ENCODE assay signal across 18 mouse cellular contexts in the genomic region with DNA sequence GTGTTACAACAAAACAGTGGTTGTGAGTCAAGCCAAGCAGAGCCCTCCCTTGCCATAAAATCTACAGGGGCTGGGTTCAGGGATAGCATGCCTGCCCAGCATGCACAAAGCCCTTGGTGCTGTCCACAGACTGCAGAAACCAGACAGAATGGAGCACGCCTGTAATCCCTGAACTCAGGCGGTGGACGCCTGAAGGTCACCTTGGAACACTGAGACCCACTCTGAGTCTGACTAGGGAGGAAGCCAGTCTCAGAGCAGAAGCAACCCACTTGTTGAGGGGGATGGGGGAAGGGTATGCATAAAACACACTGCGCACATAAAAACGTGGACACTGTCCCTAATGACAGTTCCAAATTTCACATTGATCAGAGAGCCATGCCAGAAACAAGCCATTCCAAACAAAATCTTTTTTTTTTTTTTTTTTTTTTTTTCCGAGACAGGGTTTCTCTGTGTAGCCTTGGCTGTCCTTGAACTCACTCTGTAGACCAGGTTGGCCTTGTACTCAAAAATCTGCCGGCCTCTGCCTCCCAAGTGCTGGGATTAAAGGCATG.
"Had no signal": no experiment of that assay in that cellular context is flagged by ENCODE, and none has a peak within 500 bp of the region (broad histone marks: within the 10 kb centered on the region; RNA-seq: fewer than 3 reads in every experiment).

No protein-coding gene starts in this region.

- H3K27ac ChIP-seq: liver, embryonic 13.5 days; liver, embryonic 15.5 days; midbrain, embryonic 13.5 days; midbrain, embryonic 15.5 days; neural tube, embryonic 12.5 days had no signal

- ATAC-seq: midbrain, embryonic 13.5 days; midbrain, embryonic 15.5 days had no signal

- DNase-seq: liver, embryonic 13.5 days; lung, adult 18-20 months; lung, embryonic 14.5 days; lung, postnatal 14 days; lung, postnatal 4 days; retina, postnatal 1 day; right cerebral cortex, adult 18-20 months; right cerebral cortex, postnatal 25 days; right cerebral cortex, postnatal 4 days; spleen, adult 18-20 months; thymus, adult 18-20 months; thymus, postnatal 14 days; thymus, postnatal 36 days had no signal

- H3K9ac ChIP-seq: liver, embryonic 13.5 days; liver, embryonic 15.5 days; lung, embryonic 14.5 days; midbrain, embryonic 13.5 days; midbrain, embryonic 15.5 days; neural tube, embryonic 12.5 days had no signal

- H3K27me3 ChIP-seq: liver, embryonic 13.5 days; liver, embryonic 15.5 days; midbrain, embryonic 13.5 days; midbrain, embryonic 15.5 days; neural tube, embryonic 12.5 days had no signal

- H3K4me1 ChIP-seq: liver, embryonic 13.5 days; liver, embryonic 15.5 days; midbrain, embryonic 13.5 days; midbrain, embryonic 15.5 days; neural tube, embryonic 12.5 days had no signal

- H3K4me2 ChIP-seq: liver, embryonic 13.5 days; liver, embryonic 15.5 days; lung, embryonic 14.5 days; midbrain, embryonic 11.5 days; midbrain, embryonic 13.5 days; midbrain, embryonic 15.5 days; neural tube, embryonic 12.5 days had no signal

- H3K9me3 ChIP-seq: liver, embryonic 13.5 days; liver, embryonic 15.5 days; midbrain, embryonic 13.5 days; midbrain, embryonic 15.5 days; neural tube, embryonic 12.5 days had no signal

- H3K4me3 ChIP-seq: liver, embryonic 13.5 days; liver, embryonic 15.5 days; midbrain, embryonic 13.5 days; midbrain, embryonic 15.5 days; neural tube, embryonic 12.5 days had no signal
